Mouse (Mus musculus) midbrain, embryonic 11.5 days (tissue): ENCODE results near the gene Ugt1a6b. TPM values are rescaled to one million over a fixed set of nuclear protein-coding genes. Genes with fewer than 3 reads are reported as not detected.
"Not testable (repeated sequence)": the region's sequence is repeated elsewhere in the genome, so short reads cannot be mapped to it uniquely, and the experiment has no call there.

Source experiments
- ATAC-seq: fragments of 200-750 bp; cut with Nextera tagmentation; 2 replicates; pipeline ENCODE4 v1.8.0; 2017; ENCODE audit warnings: moderate TSS enrichment, moderate library complexity; ENCODE audit not compliant: low FRiP score
- DNase-seq: peaks from one replicate; pipeline ENCODE4 v3.0.0; 2015; ENCODE audit warnings: low spot score; ENCODE audit errors: missing footprints
- H3K27ac ChIP-seq: fragments of 300-500 bp; sonication (generic); 2 replicates; pipeline ENCODE4 v1.5.1; 2014; ENCODE audit warnings: low read depth, low read length
- H3K27me3 ChIP-seq: fragments of 300-500 bp; sonication (generic); 2 replicates; pipeline ENCODE4 v1.6.1; 2014; ENCODE audit warnings: mild to moderate bottlenecking, low read length, moderate library complexity, mixed read lengths; ENCODE audit not compliant: control insufficient read depth, insufficient read depth
- H3K36me3 ChIP-seq: fragments of 300-500 bp; sonication (generic); 2 replicates; pipeline ENCODE4 v1.6.1; 2014; ENCODE audit warnings: mild to moderate bottlenecking, low read length, moderate library complexity, mixed read lengths; ENCODE audit not compliant: control insufficient read depth, insufficient read depth
- H3K4me1 ChIP-seq: fragments of 300-500 bp; sonication (generic); 2 replicates; pipeline ENCODE4 v1.6.1; 2014; ENCODE audit warnings: low read length; ENCODE audit not compliant: control insufficient read depth, insufficient read depth
- H3K4me2 ChIP-seq: fragments of 300-500 bp; sonication (generic); 2 replicates; pipeline ENCODE4 v1.6.1; 2014; ENCODE audit warnings: mild to moderate bottlenecking, moderate library complexity
- H3K4me3 ChIP-seq: fragments of 300-500 bp; sonication (generic); 2 replicates; pipeline ENCODE4 v1.5.1; 2014; ENCODE audit warnings: low read depth, low read length
- H3K9ac ChIP-seq: fragments of 300-500 bp; sonication (generic); 2 replicates; pipeline ENCODE4 v1.6.1; 2014; ENCODE audit warnings: low read length
- H3K9me3 ChIP-seq: fragments of 300-500 bp; sonication (generic); 2 replicates; pipeline ENCODE4 v1.6.1; 2016; ENCODE audit warnings: low read length; ENCODE audit not compliant: control insufficient read depth
- WGBS: fragments of 180-500 bp; shearing (Covaris S2); extraction: QIAGEN DNeasy Blood & Tissue Kit; methylation state at CpG from one replicate; pipeline ENCODE4 v1.1.7; 2014; 5-methylcytosine and 5-hydroxymethylcytosine counted together
- polyA plus RNA-seq: library from polyadenylated mRNA; unstranded; fragments of >200 nt; fragmentation: Nextera tagmentation; extraction: Ambion mirVana; gene quantifications from 2 replicates; pipeline ENCODE4 v1.2.1, GENCODE M21; 2014

The Ugt1a6b gene
- polyA plus RNA-seq, result not detected in 2 replicates

- not testable (repeated sequence) for H3K27me3 ChIP-seq, ATAC-seq, DNase-seq, H3K36me3 ChIP-seq, H3K27ac ChIP-seq, H3K4me2 ChIP-seq, H3K4me3 ChIP-seq, H3K9ac ChIP-seq, H3K9me3 ChIP-seq, H3K4me1 ChIP-seq
- WGBS, result 64% methylated on average over 2 of the region's 3 CpGs
These were observed at the start of gene Ugt1a6b for GRCm38 (mm10) chr1:88103019-88103418. Gene Ugt1a6b, plus strand, starts transcription at chr1:88103252.

- no peaks in the 10 kb centered on the region for H3K9me3 ChIP-seq
- H3K27ac ChIP-seq, result no peak within 1 kb of the TSS
- no peak for DNase-seq
- H3K4me2 ChIP-seq, result no peak within 1 kb of the TSS
- no peaks in the 10 kb centered on the region for H3K36me3 ChIP-seq
- no peaks in the 10 kb centered on the region for H3K27me3 ChIP-seq
- H3K9ac ChIP-seq, result no peak within 1 kb of the TSS
- no peak for ATAC-seq
- WGBS, result 89% methylated on average over 1 of the region's 1 CpGs
- no peaks in the 10 kb centered on the region for H3K4me1 ChIP-seq
- no peak within 1 kb of the TSS for H3K4me3 ChIP-seq
These were observed 48.0 kb upstream of the Ugt1a6b start, which contains the start of gene Ugt1a10 for GRCm38 (mm10) chr1:88055088-88055487. Gene Ugt1a10, plus strand, starts transcription at chr1:88055388.

- not testable (repeated sequence) for H3K27ac ChIP-seq, H3K4me2 ChIP-seq, H3K9me3 ChIP-seq, H3K27me3 ChIP-seq, ATAC-seq, H3K4me3 ChIP-seq, H3K36me3 ChIP-seq, H3K4me1 ChIP-seq, DNase-seq, H3K9ac ChIP-seq
- 38% methylated on average over 1 of the region's 2 CpGs for WGBS
These were observed 36.5 kb upstream of the Ugt1a6b start for GRCm38 (mm10) chr1:88066472-88067102.

GRCm38 (mm10) chr1:88070495-88070894 is 32.6 kb upstream of the Ugt1a6b start, which contains the start of gene Ugt1a9:
Gene Ugt1a9, plus strand, starts transcription at chr1:88070800.
- Histone ChIP-seq H3K4me3 (no peak within 1 kb of the TSS), H3K27me3 (no peaks in the 10 kb centered on the region), H3K27ac (no peak within 1 kb of the TSS), H3K9ac (no peak within 1 kb of the TSS), H3K4me2 (no peak within 1 kb of the TSS), H3K36me3 (no peaks in the 10 kb centered on the region), H3K4me1 (no peaks in the 10 kb centered on the region; the same call in 1 of the 2 replicates), H3K9me3 (no peaks in the 10 kb centered on the region)
- WGBS, result 84% methylated on average over 2 of the region's 2 CpGs
- no peak for ATAC-seq
- DNase-seq, result no peak

- no peaks in the 10 kb centered on the region for H3K36me3 ChIP-seq
- no peaks in the 10 kb centered on the region for H3K27me3 ChIP-seq
- 85% methylated on average over 4 of the region's 4 CpGs for WGBS
- H3K4me3 ChIP-seq, result no peak overlapping the region
- H3K4me2 ChIP-seq, result no peak overlapping the region
- ATAC-seq, result no peak
- H3K9me3 ChIP-seq, result no peaks in the 10 kb centered on the region
- H3K27ac ChIP-seq, result no peak overlapping the region
- H3K9ac ChIP-seq, result no peak overlapping the region
- DNase-seq, result no peak
- H3K4me1 ChIP-seq, result no peaks in the 10 kb centered on the region; the same call in 1 of the 2 replicates
These were observed 32.1 kb upstream of the Ugt1a6b start for GRCm38 (mm10) chr1:88070902-88071301.

GRCm38 (mm10) chr1:88074471-88074870 is 28.6 kb upstream of the Ugt1a6b start:
- DNase-seq (no peak), ATAC-seq (no peak)
- Histone ChIP-seq H3K36me3 (no peaks in the 10 kb centered on the region), H3K4me1 (no peaks in the 10 kb centered on the region; the same call in 1 of the 2 replicates), H3K4me2 (no peak overlapping the region), H3K9ac (no peak overlapping the region), H3K4me3 (no peak overlapping the region), H3K27me3 (no peaks in the 10 kb centered on the region), H3K9me3 (no peaks in the 10 kb centered on the region), H3K27ac (no peak overlapping the region)
- WGBS, result 85% methylated on average over 2 of the region's 2 CpGs

- Histone ChIP-seq H3K27ac (no peak overlapping the region), H3K4me2 (no peak overlapping the region), H3K27me3 (no peaks in the 10 kb centered on the region), H3K9ac (no peak overlapping the region), H3K4me3 (no peak overlapping the region), H3K36me3 (no peaks in the 10 kb centered on the region), H3K4me1 (no peaks in the 10 kb centered on the region), H3K9me3 (no peaks in the 10 kb centered on the region)
- ATAC-seq (no peak), DNase-seq (no peak)
- WGBS, result 84% methylated on average over 1 of the region's 1 CpGs
These were observed 25.9 kb upstream of the Ugt1a6b start for GRCm38 (mm10) chr1:88077128-88077527.

GRCm38 (mm10) chr1:88081670-88082069 is 21.4 kb upstream of the Ugt1a6b start:
- Histone ChIP-seq H3K9ac (no peak overlapping the region), H3K9me3 (no peaks in the 10 kb centered on the region), H3K27me3 (no peaks in the 10 kb centered on the region), H3K4me3 (no peak overlapping the region), H3K27ac (no peak overlapping the region), H3K36me3 (no peaks in the 10 kb centered on the region), H3K4me2 (no peak overlapping the region), H3K4me1 (no peaks in the 10 kb centered on the region)
- DNase-seq (no peak), ATAC-seq (no peak)
- WGBS, result 92% methylated on average over 1 of the region's 1 CpGs

- ATAC-seq, result no peak
- H3K27me3 ChIP-seq, result no peaks in the 10 kb centered on the region
These were observed 16.9 kb upstream of the Ugt1a6b start for GRCm38 (mm10) chr1:88086125-88086524.

More at GRCm38 (mm10) chr1:88086125-88086524, 16.9 kb upstream of the Ugt1a6b start:
- WGBS, result 75% methylated on average over 1 of the region's 1 CpGs
- no peaks in the 10 kb centered on the region for H3K36me3 ChIP-seq
- H3K4me2 ChIP-seq, result no peak overlapping the region
- no peaks in the 10 kb centered on the region for H3K4me1 ChIP-seq
- H3K27ac ChIP-seq, result no peak overlapping the region
- no peaks in the 10 kb centered on the region for H3K9me3 ChIP-seq
- H3K9ac ChIP-seq, result no peak overlapping the region
- no peak overlapping the region for H3K4me3 ChIP-seq
- DNase-seq, result no peak
